In the genomic region with DNA sequence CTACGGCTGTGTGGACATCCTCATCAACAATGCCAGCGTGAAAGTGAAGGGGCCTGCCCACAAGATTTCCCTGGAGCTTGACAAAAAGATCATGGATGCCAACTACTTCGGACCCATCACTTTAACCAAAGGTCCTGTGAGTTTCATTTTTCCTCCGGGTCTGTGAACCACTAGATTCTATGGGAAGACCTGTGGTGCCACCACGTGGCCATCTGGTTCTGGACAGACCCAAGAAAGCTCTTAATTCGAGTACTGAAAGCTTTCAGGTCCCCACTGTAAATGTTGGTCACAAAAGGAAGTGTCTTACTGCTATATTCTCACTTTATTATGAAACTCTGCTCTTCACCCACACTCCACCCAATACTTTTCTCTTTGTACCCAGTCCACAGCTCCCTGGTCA, we compare ENCODE assay signal across 14 mouse cellular contexts. TPM values are rescaled to one million over a fixed set of nuclear protein-coding genes. Genes with fewer than 3 reads are reported as not detected.
DNase-seq lines count a peak whose midpoint lies in the region; ATAC-seq and TF ChIP-seq lines count a peak whose summit lies in the region.
"Had no signal": no experiment of that assay in that cellular context is flagged by ENCODE, and none has a peak within 500 bp of the region (broad histone marks: within the 10 kb centered on the region; RNA-seq: fewer than 3 reads in every experiment).

No protein-coding gene starts in this region.

- H3K36me3 ChIP-seq in hindbrain, postnatal 0 days (ENCODE audit: insufficient read depth, low read length): no peaks in the 10 kb centered on the region
- H3K36me3 ChIP-seq in hindbrain, embryonic 12.5 days: no peaks in the 10 kb centered on the region
- H3K36me3 ChIP-seq: heart, embryonic 13.5 days had no signal

- peak; percentile 26; the same call in 1 of the 2 replicates for TF ChIP-seq CTCF in hindbrain, postnatal 0 days (IDR thresholded peaks at IDR 0.05; ENCODE audit: low read depth)

- no peaks in the 10 kb centered on the region for H3K27me3 ChIP-seq in hindbrain, postnatal 0 days (ENCODE audit: insufficient read depth, low read length)
- no peaks in the 10 kb centered on the region for H3K27me3 ChIP-seq in hindbrain, embryonic 12.5 days
- H3K27me3 ChIP-seq: heart, embryonic 13.5 days had no signal

- no peak overlapping the region for H3K9ac ChIP-seq in hindbrain, postnatal 0 days (replicated peaks; ENCODE audit: low read length)
- H3K9ac ChIP-seq in hindbrain, embryonic 12.5 days: no peak overlapping the region
- H3K9ac ChIP-seq: heart, embryonic 13.5 days had no signal

- ATAC-seq in hindbrain, postnatal 0 days: no peak
- ATAC-seq in hindbrain, embryonic 12.5 days (ENCODE audit: low FRiP score): no peak
- ATAC-seq: midbrain, embryonic 16.5 days had no signal

- no peak overlapping the region for H3K4me2 ChIP-seq in hindbrain, postnatal 0 days (ENCODE audit: low read depth, low read length)
- H3K4me2 ChIP-seq in hindbrain, embryonic 12.5 days (replicated peaks): no peak overlapping the region
- H3K4me2 ChIP-seq: heart, embryonic 13.5 days had no signal

- WGBS in hindbrain, postnatal 0 days: 80% methylated on average over 6 of the region's 6 CpGs
- 80% methylated on average over 6 of the region's 6 CpGs for WGBS in hindbrain, embryonic 12.5 days

- DNase-seq in adrenal gland, postnatal 10 days: peak; percentile 24
- DNase-seq in adrenal gland, adult 2 months: no peak
- peak; percentile 36 for DNase-seq in hindbrain, postnatal 0 days (ENCODE audit: low spot score)
- DNase-seq in lung, postnatal 10 days: peak; percentile 49
- DNase-seq in lung, adult 18-20 months: no peak
- DNase-seq in left cerebral cortex, postnatal 4 days: peak; percentile 24
- no peak for DNase-seq in frontal cortex, postnatal 14 days (ENCODE audit: low spot score in 2 of 2)
- DNase-seq: spleen, adult 18-20 months had no signal

- no peaks in the 10 kb centered on the region for H3K9me3 ChIP-seq in hindbrain, postnatal 0 days (ENCODE audit: low read length)
- no peaks in the 10 kb centered on the region for H3K9me3 ChIP-seq in hindbrain, embryonic 12.5 days (replicated peaks)
- H3K9me3 ChIP-seq: heart, embryonic 13.5 days had no signal

- no peak overlapping the region for H3K27ac ChIP-seq in hindbrain, postnatal 0 days
- H3K27ac ChIP-seq in hindbrain, embryonic 12.5 days: no peak overlapping the region
- H3K27ac ChIP-seq: heart, embryonic 13.5 days had no signal

- intact Hi-C loops in left cerebral cortex, postnatal 4 days (cut with DNase I): loop anchor here (10.0 kb wide), 1 partner anchor 153 kb away; a partner anchor contains a TSS

- no peaks in the 10 kb centered on the region for H3K4me1 ChIP-seq in hindbrain, postnatal 0 days (ENCODE audit: insufficient read depth, low read length)
- no peaks in the 10 kb centered on the region for H3K4me1 ChIP-seq in hindbrain, embryonic 12.5 days

- H3K4me3 ChIP-seq in hindbrain, postnatal 0 days (ENCODE audit: low read length): no peak overlapping the region
- no peak overlapping the region for H3K4me3 ChIP-seq in hindbrain, embryonic 12.5 days
- H3K4me3 ChIP-seq: heart, embryonic 13.5 days had no signal

RNA-seq across cellular contexts. Expression of a gene that starts 13.5 kb away (rescaled TPM):
- total RNA-seq in adrenal gland, postnatal 10 days (2021): 10 to 100 TPM in 1 of 2 experiments, 1 to 10 TPM in 1; 5.2 to 23.7 TPM
- not detected for total RNA-seq in adrenal gland, adult 2 months (2021)
- not detected in 2 replicates for polyA plus RNA-seq in adrenal gland, adult 2 months (2012; rRNA removed)
- total RNA-seq in hindbrain, postnatal 0 days (2014; rRNA removed): 0.16 TPM in 1 of 2 replicates, not detected in the other
- 0.18 TPM in 1 of 2 replicates, not detected in the other for polyA plus RNA-seq in hindbrain, postnatal 0 days (2015; fragmentation: Nextera tagmentation; extraction: Ambion mirVana)
- polyA plus RNA-seq in hindbrain, embryonic 12.5 days (2016; fragmentation: Nextera tagmentation; extraction: Ambion mirVana): 0.34 TPM in 1 of 2 replicates, not detected in the other
- under 1 TPM in 1 of 2 experiments, not detected in 1; 0.98 TPM for total RNA-seq in left cerebral cortex, postnatal 4 days (2021)
- polyA plus RNA-seq: midbrain, embryonic 16.5 days had no signal

RNA-seq across cellular contexts. Expression of a gene that starts 37.1 kb away (rescaled TPM):
- not detected for total RNA-seq in adrenal gland, postnatal 10 days (2021)
- total RNA-seq in adrenal gland, adult 2 months (2021): not detected
- polyA plus RNA-seq in adrenal gland, adult 2 months (2012; rRNA removed): not detected in 2 replicates
- total RNA-seq in hindbrain, postnatal 0 days (2014; rRNA removed): not detected in 2 replicates
- 0.20 TPM in 1 of 2 replicates, not detected in the other for polyA plus RNA-seq in hindbrain, postnatal 0 days (2015; fragmentation: Nextera tagmentation; extraction: Ambion mirVana)
- polyA plus RNA-seq in hindbrain, embryonic 12.5 days (2016; fragmentation: Nextera tagmentation; extraction: Ambion mirVana): not detected in 2 replicates
- total RNA-seq in left cerebral cortex, postnatal 4 days (2021): not detected
- polyA plus RNA-seq: C2C12; embryonic facial prominence, embryonic 14.5 days; heart, embryonic 13.5 days; liver, embryonic 16.5 days; midbrain, embryonic 16.5 days had no signal

RNA-seq across cellular contexts. Expression of a gene that starts 40.6 kb away (rescaled TPM):
- total RNA-seq in adrenal gland, postnatal 10 days (2021): under 1 TPM in 1 of 2 experiments, not detected in 1; 0.06 TPM
- under 1 TPM in 1 of 2 experiments, not detected in 1; 0.55 TPM for total RNA-seq in adrenal gland, adult 2 months (2021)
- polyA plus RNA-seq in adrenal gland, adult 2 months (2012; rRNA removed): 0.02 TPM in 1 of 2 replicates, not detected in the other
- 0.04 TPM in 1 of 2 replicates, not detected in the other for total RNA-seq in hindbrain, postnatal 0 days (2014; rRNA removed)
- 0.09 TPM in 1 of 2 replicates, not detected in the other for polyA plus RNA-seq in hindbrain, postnatal 0 days (2015; fragmentation: Nextera tagmentation; extraction: Ambion mirVana)
- polyA plus RNA-seq in hindbrain, embryonic 12.5 days (2016; fragmentation: Nextera tagmentation; extraction: Ambion mirVana): 0.04 TPM in 1 of 2 replicates, not detected in the other
- total RNA-seq in left cerebral cortex, postnatal 4 days (2021): under 1 TPM; 0.30 to 0.34 TPM
- polyA plus RNA-seq: C2C12; embryonic facial prominence, embryonic 14.5 days; heart, embryonic 13.5 days had no signal

Comparison
In these comparisons a context has a peak if more than half of its experiments do, and no peak if none do; other contexts are left out.
1. DNase-seq: peak in adrenal gland, postnatal 10 days (single experiment), hindbrain, postnatal 0 days (single experiment), lung, postnatal 10 days (single experiment) and left cerebral cortex, postnatal 4 days (single experiment); none in adrenal gland, adult 2 months (single experiment), lung, adult 18-20 months (0 of 2) and frontal cortex, postnatal 14 days (0 of 2).